Mouse (Mus musculus): ENCODE results near the gene Itga6.

DNA sequence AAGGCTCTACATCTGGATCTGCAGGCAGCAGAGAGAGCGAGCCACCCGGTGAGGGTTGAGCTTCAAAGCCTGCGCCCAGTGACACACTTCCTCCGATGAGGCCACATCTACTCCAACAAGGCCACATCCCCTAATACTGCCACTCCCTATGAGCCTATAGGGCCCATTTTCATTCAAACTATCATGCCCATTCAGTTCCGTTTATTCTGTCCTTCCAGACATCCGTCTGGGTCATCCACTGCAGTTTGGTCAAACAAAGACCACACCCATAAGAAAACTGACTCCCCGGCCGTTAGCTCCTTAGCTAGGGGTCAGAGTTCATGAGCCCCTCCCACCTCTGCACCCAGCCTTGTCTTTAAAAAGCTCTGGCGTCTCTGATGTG is 26.4 kb upstream of the Itga6 start:
- no peak for TF ChIP-seq CTCF (IDR thresholded peaks at IDR 0.05; ENCODE audit: borderline replicate concordance, insufficient read depth, low read length)
- no peak for TF ChIP-seq POLR2A (IDR thresholded peaks at IDR 0.05; ENCODE audit: low read depth, low read length)
